Mouse (Mus musculus) naive thymus-derived CD4-positive, alpha-beta T cell, adult 2 months (primary cell): ENCODE results near the gene Unc13a.
"Not testable (repeated sequence)": the region's sequence is repeated elsewhere in the genome, so short reads cannot be mapped to it uniquely, and the experiment has no call there.

Source experiments
- DNase-seq: peaks from one replicate; pipeline ENCODE4 v3.0.0-alpha.2; 2011; ENCODE audit warnings: low read depth

The Unc13a gene

GRCm38 (mm10) chr8:71671549-71671965 lies at the start of gene Unc13a:
Gene Unc13a (minus strand): TSS chr8:71671757.
- DNase-seq, result peak; percentile 94

DNA sequence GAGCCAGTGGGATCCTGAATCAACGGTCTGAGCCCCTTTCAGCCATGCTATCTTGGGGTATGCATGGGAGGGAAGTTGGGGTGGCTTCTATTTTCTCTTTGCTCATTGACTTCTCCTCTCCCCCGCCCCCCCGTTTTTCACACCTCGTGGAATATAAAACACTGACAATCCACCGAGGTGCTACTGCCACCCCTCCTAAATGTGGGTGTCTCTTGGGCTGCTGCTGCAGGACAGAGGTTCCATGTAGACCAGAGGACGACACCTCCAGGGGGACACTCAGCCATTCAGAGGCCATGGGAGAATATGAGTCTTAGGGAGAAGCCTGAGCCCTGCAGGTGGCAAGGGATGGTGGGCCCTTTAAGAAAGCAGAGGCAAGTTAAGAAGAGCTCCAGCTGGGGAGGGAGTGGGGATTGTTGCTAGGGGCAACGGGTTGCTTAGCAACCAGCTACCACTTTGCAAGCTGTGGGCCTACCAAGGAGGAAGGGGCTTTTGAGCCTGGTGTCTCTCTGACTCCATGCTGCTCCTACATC lies 48.4 kb upstream of the Unc13a start:
- DNase-seq, result no peak

- no peak for DNase-seq
Measured at GRCm38 (mm10) chr8:71719218-71719617, 47.7 kb upstream of the Unc13a start.

DNA sequence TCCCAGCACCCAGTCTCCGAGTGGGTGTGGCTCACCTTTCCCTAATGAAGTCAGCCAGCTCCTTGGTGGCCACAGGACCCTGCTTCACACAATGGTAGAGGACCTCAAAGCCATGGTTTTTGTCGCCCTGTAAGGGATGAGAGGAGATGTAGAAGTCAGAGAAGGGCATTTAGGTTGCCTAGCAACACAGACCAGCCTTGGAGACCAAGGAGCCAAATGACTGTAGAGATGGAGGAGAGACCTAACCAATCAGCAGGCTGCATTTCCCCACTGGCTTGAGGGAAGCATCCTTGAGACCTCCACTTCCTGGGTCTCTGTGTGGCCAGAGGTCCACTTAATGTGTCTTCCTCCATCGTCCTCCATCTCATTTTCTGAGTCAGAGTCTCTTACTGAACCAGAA lies 46.7 kb upstream of the Unc13a start:
- DNase-seq, result no peak

DNA sequence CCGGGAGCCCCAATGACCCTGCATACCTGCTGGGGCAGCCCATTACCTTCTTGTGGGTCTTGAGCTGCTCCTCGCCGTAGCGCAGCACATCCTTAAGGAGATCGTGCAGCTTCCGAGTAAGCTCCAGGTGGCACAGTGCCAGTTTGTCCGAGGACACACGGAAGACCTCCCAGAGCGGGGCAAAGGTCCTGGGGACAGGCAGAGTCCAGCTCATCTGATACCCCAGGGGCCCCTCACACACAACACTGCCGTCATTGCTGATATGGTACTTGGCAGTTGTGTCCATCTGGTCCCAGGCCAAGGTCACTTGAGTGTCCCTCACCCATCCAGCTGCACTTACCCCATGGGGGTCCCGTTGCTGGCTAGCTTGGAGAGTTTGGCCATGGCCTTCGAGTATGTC lies 45.5 kb upstream of the Unc13a start:
- DNase-seq, result no peak

GRCm38 (mm10) chr8:71716561-71717053 lies 45.0 kb upstream of the Unc13a start:
- no peak for DNase-seq

DNA sequence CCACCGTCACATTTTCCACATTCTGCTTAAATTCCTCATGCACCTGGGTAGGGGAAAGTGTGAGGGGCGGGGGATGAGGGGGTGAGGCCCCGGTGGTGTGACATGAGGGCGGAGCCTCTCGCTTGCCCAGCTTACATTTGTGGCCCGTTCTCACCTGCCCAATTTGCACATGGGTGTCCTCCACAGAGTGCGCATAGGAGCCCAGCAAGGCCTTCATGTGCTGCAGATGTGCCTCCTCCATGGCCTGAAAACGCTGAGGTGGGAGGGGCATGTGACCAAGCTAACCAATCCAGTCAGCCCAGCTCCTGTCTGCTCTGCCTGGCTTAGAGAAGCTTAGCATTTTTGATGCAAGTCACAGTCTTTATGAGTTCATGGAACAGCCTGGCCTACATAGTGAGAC lies 44.0 kb upstream of the Unc13a start:
- DNase-seq, result no peak

- DNase-seq, result no peak
Measured at GRCm38 (mm10) chr8:71711574-71711973, 40.0 kb upstream of the Unc13a start.

- DNase-seq, result peak; percentile 78
Measured at GRCm38 (mm10) chr8:71709800-71710446, 38.4 kb upstream of the Unc13a start.

GRCm38 (mm10) chr8:71709134-71709799 lies 37.7 kb upstream of the Unc13a start:
- DNase-seq, result no peak

DNA sequence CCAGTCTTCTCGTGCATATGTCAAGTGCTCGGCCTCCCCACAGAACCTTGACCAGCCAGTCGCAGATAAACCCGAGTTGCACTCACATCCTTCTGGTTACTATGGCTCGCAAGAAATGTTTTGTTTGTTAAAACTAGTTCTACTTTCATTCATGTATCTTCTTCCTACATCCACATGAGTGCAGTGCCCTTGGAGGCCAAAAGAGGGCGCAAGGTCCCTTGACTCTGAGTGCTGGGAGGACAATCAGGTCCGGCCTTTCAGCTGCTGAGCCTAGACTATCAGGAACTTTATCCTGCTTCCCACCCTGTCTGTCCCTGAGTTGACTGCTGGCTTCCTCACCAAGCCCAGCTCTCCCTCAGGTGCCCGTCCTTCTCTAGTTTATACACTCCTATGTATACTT lies 36.3 kb upstream of the Unc13a start:
- DNase-seq, result peak; percentile 80

DNA sequence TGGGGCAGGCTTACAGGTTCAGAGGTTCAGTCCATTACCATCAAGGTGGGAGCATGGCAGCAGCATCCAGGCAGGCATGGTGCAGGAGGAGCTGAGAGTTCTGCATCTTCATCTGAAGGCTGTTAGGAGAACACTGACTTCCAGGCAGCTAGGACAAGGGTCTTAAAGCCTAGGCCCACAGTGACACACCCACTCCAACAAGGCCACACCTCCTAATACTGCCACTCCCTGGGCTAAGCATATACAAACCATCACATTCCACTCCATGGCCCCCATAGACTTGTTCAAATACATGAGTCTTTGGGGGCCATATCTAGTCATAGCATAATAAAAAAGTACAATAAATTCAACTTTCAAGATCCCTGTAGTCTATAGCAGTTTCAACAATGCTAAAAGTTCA lies 31.8 kb upstream of the Unc13a start:
- not testable (repeated sequence) for DNase-seq

- DNase-seq, result no peak
Measured at GRCm38 (mm10) chr8:71702923-71703322, 31.4 kb upstream of the Unc13a start.

- DNase-seq, result peak; percentile 51
Measured at GRCm38 (mm10) chr8:71702087-71702432, 30.5 kb upstream of the Unc13a start.

DNA sequence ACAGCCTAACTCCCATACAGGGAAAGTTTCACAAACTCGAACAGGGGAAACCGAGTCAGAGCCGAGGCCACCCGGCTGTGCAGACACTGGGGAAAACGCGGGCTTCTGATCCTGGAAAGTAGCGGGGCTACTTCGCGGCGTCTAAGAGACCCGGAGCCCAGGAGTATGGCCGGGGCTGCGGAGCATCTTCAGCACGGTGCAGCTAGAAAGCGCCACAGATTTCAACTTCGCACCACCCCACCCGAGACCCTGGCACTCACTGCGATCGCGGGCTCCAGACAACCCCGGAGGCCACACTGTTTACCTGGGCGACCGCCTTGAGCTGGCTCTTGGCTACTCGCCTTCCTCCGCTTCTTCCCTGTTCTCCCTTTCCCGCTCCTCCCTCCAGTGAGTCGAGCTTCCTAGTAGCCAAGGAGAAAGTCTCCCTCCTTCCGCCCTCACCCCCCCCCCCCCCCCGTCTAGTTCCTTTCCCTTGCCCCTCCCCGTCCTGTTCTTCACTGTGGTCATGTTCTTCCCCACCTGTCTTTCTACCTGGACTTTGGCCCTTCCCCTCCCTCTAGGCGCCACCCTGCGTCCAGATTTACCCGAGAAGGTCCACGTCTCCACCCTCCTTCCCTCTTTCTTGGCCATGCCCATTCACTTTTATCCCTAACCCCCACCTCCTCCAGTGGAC lies 30.0 kb upstream of the Unc13a start, which contains the start of gene B3gnt3:
Gene B3gnt3 (minus strand): TSS at position 376 of the 673 bp plus-strand sequence.
- peak; percentile 43 for DNase-seq

DNA sequence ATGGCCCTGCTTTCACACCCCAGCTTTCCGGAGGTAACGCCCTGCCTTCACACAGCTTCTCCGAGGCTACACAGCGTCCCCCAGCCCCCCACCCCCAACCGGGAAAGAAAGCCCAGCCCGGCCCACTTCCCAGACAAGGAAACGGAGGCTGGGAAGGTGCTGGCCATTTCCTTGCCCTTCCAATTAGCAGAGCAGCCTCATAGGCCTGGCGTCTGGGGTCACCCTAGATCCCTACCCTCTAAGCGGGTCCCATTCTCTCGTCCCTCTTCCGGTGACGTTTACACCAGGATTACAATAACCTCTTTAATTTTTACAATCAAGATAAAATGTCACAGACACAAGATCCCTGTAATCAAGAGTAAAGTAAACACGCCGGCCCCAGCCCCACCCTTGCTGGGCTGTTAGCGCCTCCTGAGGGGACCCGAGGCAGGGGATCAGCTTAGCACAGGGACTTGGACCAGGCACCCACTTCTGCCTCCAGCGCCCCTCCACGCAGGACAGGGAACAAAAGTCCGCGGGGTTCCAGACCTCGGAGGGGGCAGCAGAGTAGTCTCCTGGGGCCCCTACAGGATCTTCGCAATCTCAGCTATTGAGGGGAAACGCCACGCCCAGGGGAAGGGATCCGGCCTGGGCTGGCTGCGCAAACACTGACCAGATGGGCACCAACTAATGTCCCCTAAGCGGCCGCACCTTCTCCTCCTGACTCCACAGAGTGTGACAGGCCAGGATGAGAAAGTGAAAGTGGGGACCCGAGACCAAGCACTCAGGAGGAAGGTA lies 29.1 kb upstream of the Unc13a start:
- DNase-seq, result no peak

GRCm38 (mm10) chr8:71695456-71695855 lies 23.9 kb upstream of the Unc13a start:
- DNase-seq, result peak; percentile 42

GRCm38 (mm10) chr8:71693166-71694041 lies 21.8 kb upstream of the Unc13a start:
- peak; percentile 55 for DNase-seq

DNA sequence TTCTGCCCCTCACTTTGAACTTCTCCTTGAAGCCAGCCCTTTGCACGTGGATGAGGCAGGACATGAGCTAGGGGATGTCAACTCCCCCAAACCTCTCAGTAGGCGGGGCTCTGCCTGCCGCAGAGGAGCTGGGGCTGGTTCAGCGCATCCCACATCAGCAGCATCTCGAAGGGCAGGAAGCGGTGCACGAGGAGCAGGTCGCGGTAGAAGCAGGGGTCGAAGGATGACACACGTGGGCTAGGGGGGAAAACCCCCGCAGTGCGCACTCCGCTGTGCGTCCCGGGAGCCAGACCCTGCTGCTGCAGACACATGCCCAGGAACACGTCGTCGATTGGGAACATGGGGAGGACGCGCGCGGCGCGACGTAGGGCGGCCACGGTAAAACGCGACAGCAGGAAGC lies 21.0 kb upstream of the Unc13a start:
- DNase-seq, result peak; percentile 80

- no peak for DNase-seq
Measured at GRCm38 (mm10) chr8:71689028-71689427, 17.5 kb upstream of the Unc13a start, which contains the start of gene Insl3. Gene Insl3 (plus strand): TSS chr8:71689214.

GRCm38 (mm10) chr8:71687616-71688015 lies 16.1 kb upstream of the Unc13a start:
- no peak for DNase-seq
